Mouse (Mus musculus) monocyte, adult 5-6 weeks (primary cell): Measurements from ENCODE around the gene Kcnj9. TPM values are rescaled to one million over a fixed set of nuclear protein-coding genes. Genes with fewer than 3 reads are reported as not detected.

Experiments
- ATAC-seq: fragments of 153-309, 156-312 bp; replicated peaks from 2 replicates; pipeline ENCODE4 v1.8.0; 2017; ENCODE audit warnings: mild to moderate bottlenecking; ENCODE audit not compliant: low TSS enrichment, insufficient number of reproducible peaks, severe bottlenecking, poor library complexity, low FRiP score
- total RNA-seq: library from RNA; stranded (forward); fragments of 200-1000, 200-491, 200-594 nt; gene quantifications from 3 replicates; pipeline ENCODE4 v1.2.3, GENCODE M21; 2017

Kcnj9 gene
- total RNA-seq, 1 experiment from 2014 or later = not detected

DNA sequence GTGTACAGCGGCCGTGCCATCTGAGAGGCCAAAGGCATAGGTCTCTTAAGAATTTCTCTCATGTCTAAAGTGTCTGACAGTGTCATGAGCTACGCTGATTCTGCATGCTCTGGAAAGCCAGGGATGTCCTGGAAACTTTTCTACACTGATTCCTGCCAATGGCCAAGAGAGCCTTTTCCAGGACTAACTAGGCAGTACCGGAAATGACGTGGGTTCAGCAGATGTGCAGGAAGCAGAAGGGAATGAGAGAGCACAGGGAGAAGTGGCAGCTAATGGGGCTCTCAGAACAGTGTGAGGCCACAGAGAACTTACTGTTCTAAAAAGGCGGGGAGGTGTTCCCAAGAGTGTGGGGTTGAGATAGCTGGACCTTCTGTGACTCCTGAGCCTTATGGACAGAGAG lies 55.7 kb downstream of the Kcnj9 start:
- ATAC-seq = no peak

DNA sequence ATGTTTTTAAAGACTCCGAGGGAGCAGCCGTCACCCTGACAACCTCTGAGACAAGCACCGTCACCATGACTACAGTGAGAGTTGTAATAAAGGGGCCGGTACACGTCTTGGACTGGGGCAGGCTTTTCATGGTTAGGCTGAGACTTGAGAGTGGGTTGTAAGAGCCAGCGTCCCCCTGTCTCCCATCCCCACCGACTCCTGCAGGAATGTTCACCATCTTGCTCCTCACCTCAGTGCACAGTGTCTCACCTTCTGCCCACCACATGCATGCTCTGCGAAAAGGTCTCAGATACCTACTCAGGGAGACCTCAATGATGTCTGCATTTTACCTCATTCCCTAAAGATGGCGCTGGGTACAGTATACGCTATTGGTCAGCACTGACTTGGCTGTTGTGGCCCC lies 57.4 kb downstream of the Kcnj9 start:
- no peak for ATAC-seq

DNA sequence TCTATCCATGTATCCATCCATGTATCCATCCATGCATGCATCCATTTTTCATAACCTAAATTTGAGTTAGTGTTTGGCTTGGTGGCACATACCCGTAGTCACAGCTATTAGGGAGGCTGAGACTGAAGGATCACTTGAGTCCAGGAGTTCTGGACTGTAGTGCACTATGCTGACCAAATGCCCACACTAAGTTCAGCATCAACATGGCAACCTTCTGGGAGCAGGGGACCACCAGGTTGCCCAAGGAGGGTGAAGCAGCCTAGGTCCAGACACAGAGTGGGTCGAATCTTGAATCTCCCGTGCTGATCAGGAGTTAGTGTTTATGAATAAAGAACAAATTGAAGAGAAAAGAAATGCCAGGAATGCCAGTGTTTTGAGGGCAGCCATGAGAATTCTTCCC lies 57.9 kb downstream of the Kcnj9 start:
- ATAC-seq = no peak

Other genes with a start within 250 kb of the Kcnj9 start
- 154 to 190 TPM (median 159 TPM) in 3 replicates for gene Copa, start 246.8 kb downstream of the Kcnj9 start, total RNA-seq
- 47.2 to 70.4 TPM (median 56.3 TPM) in 3 replicates for gene Ncstn, start 246.5 kb downstream of the Kcnj9 start, total RNA-seq
- 42.1 to 57.3 TPM (median 52.1 TPM) in 3 replicates for gene Pex19, start 202.6 kb downstream of the Kcnj9 start, total RNA-seq
- 77.0 to 164 TPM (median 136 TPM) in 3 replicates for gene Dcaf8, start 181.2 kb downstream of the Kcnj9 start, total RNA-seq
- gene Pea15a, start 122.5 kb downstream of the Kcnj9 start, total RNA-seq = 23.3 to 71.6 TPM (median 23.9 TPM) in 3 replicates
- not detected in 3 replicates for gene Casq1, start 109.5 kb downstream of the Kcnj9 start, total RNA-seq
- 0.43 TPM in 1 of 3 replicates, not detected in the others for gene Atp1a4, start 70.9 kb downstream of the Kcnj9 start, total RNA-seq
- 13.0 to 18.8 TPM (median 16.7 TPM) in 3 replicates for gene Igsf8, start 67.7 kb downstream of the Kcnj9 start, total RNA-seq
- not detected in 3 replicates for gene Atp1a2, start 31.3 kb downstream of the Kcnj9 start, total RNA-seq
- gene Kcnj10, start 11.9 kb upstream of the Kcnj9 start, total RNA-seq = not detected in 3 replicates
- gene Pigm, start 47.2 kb upstream of the Kcnj9 start, total RNA-seq = 17.5 to 26.9 TPM (median 23.7 TPM) in 3 replicates
- 17.0 to 25.6 TPM (median 21.4 TPM) in 3 replicates for gene Slamf9, start 146.0 kb upstream of the Kcnj9 start, total RNA-seq
- 1.1 to 6.0 TPM (median 1.2 TPM) in 3 replicates for gene Igsf9, start 152.5 kb upstream of the Kcnj9 start, total RNA-seq
- gene Tagln2, start 170.7 kb upstream of the Kcnj9 start, total RNA-seq = 185 to 298 TPM (median 202 TPM) in 3 replicates
- gene Cfap45, start 191.5 kb upstream of the Kcnj9 start, total RNA-seq = 7.5 TPM in 1 of 3 replicates, not detected in the others
- not detected in 3 replicates for gene Vsig8, start 226.6 kb upstream of the Kcnj9 start, total RNA-seq